Mouse (Mus musculus) erythroblast, adult 5-6 weeks (primary cell): ENCODE results near the gene Slc27a4. TPM values are rescaled to one million over a fixed set of nuclear protein-coding genes. Genes with fewer than 3 reads are reported as not detected.
"Not testable (repeated sequence)": the region's sequence is repeated elsewhere in the genome, so short reads cannot be mapped to it uniquely, and the experiment has no call there.

Experiments
- ATAC-seq: replicated peaks from 2 replicates; pipeline ENCODE4 v1.8.0; 2016; ENCODE audit warnings: moderate number of reproducible peaks, mild to moderate bottlenecking, moderate TSS enrichment, inconsistent platforms; ENCODE audit not compliant: poor library complexity, low FRiP score, severe bottlenecking
- total RNA-seq, 2 experiments: library from RNA; stranded (forward) in 1 of 2; stranded (reverse) in 1 of 2; fragments of 150-400 nt in 1 of 2; fragments of 200-764, 138-1000 nt in 1 of 2; gene quantifications; 2 replicates each; pipeline versions ENCODE4 v1.2.3 to v1.2.4; 2015 to 2017; ENCODE audit warnings: low replicate concordance in 2 of 2

The Slc27a4 gene
- total RNA-seq (2015; ENCODE audit: low replicate concordance): 1.9 and 4.2 TPM in 2 replicates
- 5.1 and 9.8 TPM in 2 replicates for total RNA-seq (2017; ENCODE audit: low replicate concordance)

DNA sequence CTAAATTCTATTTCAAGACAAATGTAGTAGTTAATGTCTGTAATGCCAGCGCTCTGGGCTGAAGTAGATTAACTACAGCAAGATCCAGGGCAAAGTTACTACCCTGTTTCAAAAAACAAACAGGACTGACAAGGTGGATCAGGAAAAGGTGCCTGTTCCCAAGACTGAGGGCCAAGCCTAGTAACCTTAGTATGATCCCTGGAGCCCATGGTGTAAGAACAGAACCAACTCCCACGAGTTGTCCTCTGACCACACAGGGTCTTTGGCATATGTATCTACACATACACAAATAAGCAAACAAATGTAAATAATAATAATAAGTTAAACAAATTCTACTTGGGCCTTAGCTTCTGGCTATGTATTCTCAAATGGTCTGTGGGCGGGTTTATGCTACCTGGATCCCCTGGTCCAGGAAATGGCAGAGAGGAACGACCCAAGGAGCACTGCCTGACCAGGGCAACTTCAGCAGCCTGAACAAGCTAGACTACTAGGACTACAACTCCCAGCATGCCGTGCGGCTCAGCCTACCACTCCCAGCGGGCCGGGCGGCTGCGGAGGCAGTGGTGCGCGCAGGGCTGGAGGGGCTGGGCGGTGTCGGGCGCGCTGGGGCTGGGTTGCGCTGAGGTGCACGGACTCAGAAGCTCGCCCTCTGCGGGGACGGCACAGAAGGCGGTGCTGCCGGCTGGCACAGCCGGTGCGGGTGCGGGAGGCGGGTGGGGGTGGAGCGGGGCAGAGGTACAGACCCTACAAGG lies at the start of gene Slc27a4:
TSS of gene Slc27a4 (plus strand) at position 560 of the 752 bp plus-strand sequence.
- peak; percentile 95 for ATAC-seq

DNA sequence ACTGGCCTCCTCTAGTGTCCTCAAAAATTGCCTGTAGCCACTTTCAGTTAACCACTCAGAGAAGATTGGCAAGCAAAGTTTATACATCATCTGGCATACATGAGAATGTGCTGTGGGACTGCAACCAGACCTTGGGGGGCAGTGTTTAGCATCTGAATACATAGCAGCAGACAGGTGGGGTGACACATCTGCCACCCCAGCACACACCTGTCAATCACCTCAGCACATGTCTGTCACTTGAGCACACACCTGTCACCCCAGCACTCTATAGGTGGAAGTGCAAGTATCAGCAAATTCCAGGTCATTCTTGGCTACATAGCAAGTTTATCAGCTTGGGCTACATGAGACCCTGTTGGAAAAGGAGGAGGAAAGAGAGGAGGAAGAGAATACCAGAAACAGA lies 46.7 kb upstream of the Slc27a4 start:
- ATAC-seq: no peak

DNA sequence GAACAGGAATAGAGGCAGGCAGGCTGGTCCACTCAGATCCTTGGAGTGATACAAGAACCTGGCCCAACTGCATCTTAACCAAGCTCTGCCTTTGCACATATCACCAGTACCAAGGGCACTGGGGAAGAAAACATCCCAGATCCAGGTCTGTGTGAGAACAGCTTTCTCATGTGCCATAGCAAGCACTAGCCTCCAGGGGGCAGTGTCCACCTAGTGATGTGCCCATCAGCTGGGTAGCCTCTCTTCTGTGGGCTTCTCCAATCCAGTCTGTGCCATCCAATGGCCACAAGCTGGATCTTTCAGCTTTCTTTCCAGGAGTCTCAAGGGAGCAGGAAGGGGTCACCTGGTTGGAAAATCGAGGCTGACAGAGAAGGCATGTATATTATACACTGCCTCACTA lies 37.6 kb upstream of the Slc27a4 start:
- peak; percentile 85 for ATAC-seq

DNA sequence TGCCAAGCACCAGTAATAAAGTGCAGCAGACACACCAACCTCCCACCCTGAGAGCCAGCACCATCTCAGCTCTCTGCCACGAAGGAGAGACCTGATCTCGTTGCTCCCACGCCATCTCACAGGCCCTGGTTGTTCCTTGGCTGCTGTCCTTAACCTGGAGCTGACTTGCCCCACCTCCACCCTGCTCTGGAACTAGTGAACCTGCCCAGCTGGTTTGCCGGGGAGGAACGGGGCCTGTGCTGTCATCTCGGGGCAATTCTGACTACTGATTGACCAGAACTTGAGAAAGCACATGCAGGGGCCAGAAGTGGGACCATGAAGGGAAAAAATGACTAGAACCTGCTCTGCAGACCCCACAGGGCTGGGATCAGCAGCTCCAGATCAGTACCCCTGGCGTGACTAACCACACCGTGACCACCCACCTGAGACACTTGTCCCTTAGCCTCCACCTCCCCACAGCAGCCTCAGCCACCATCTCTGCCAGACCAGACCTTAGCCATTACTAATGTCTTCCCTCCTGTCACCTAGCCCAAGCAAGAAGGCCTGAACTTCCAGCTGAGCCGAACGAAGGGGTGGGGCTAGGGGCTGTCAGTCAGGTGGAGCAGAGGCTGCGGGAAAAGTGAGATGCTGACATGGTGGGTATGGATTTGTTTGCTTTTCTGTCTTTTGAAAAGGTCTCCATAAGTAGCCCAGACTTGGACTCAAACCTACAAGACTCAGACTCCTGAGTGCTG lies 34.3 kb upstream of the Slc27a4 start:
- no peak for ATAC-seq

DNA sequence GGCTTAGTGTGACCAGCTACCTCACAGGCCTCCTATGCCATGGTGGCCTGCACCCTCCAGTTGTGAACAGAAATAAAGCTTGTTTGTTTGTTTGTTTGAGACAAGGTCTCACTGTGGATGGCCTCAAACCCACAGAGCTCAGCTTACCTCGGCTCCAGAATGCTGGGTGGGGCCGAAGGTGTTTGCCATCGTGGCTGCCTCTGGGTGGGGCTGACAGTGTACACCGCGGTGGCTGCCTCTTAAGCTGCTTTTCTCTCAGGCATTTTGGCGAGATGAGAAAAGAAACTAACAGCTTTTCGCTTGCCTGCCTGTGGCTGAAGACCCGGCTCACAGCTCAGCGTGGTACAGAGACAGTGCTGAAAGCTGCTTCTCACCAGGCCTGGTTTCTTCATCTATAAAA lies 33.5 kb upstream of the Slc27a4 start:
- no peak for ATAC-seq

DNA sequence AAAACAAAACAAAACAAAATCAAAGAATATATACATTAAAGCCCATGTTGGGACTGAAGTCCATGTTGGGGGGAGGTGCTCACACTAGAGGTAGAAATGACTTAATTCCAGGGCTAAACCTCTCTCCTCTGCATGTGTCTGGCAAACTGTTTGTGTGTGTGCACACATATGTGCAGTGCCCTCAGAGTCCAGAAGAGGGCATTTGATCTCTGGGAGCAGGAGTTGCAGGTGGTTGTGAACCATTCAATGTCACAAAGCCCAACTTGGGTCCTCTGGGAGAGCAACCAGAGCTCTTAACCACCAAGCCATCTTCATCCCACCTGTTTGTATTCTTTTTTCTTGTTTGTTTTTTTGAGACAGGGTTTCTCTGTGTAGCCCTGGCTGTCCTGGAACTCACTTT lies 32.3 kb upstream of the Slc27a4 start:
- no peak for ATAC-seq

DNA sequence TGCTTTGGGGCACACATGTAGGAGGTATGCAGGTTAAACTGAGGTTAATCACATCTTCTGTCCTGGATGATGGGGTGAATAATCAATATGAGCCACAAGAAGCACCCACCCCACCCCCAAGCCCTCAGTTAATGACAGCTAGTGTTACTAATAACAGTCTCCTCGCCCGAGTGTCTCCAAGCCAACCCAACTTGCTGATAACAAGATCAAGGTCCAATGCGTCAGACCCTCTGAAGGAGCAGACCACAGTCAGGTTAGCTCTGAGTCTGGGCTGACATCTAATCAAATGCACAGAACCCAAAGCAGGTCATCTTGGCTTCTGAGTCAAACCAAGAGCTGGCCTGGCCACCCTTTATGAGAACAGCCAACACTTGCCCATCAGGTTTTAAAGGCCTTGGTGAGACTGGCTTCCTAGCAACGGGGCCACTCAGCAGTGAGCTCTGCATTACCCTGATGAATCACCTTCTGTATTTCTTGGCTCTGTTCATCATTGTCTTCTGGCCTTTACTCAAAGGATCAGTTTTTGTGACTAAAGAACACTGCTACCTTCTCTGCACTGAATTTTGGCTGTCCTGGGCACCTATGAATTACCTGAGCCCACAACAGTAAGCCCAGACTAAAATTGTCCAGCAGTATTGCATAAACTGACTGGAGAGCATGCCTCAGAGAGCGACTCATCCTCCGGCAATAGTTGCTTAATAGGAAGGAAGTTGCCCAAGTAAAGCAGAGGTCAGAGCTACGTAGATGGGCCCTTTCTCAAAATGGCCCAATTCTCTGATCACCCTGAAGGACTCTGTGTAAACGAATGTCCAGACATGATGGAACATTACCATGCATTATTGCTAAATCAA lies 30.6 kb upstream of the Slc27a4 start:
- no peak for ATAC-seq

DNA sequence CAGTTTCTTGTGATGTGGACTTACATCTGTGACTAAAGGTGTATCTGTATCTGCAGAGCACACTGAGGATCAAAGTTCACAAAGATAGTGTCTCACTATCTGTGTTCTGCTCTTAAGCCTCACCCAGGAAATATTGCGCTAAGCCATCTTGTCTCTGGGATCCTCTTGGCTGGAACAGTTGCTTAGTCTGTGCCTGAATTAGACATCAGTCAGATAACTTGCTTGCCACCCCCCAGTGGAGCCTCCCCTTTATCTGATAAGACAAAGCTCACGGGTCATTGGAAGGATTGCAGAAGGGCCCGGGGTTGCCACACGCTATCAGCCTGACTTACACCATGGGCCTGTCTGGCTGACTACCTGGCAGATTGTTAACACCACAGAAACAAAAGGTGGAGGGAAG lies 29.1 kb upstream of the Slc27a4 start:
- no peak for ATAC-seq

DNA sequence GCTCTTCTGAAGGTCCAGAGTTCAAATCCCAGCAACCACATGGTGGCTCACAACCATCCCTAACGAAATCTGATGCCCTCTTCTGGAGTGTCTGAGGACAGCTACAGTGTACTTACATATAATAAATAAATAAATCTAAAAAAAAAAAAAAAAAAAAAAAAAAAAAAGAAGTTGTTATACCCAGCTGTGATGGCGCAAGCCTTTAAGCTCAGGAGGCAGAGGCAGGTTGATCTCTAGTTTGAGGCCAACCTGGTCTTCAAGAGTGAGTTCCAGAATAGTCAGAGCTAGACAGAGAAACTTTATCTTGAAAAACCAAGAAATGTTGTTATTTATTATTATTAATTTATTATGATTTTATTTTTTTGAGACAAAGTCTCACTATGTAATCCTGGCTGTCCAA lies 21.2 kb upstream of the Slc27a4 start:
- ATAC-seq: not testable (repeated sequence)

DNA sequence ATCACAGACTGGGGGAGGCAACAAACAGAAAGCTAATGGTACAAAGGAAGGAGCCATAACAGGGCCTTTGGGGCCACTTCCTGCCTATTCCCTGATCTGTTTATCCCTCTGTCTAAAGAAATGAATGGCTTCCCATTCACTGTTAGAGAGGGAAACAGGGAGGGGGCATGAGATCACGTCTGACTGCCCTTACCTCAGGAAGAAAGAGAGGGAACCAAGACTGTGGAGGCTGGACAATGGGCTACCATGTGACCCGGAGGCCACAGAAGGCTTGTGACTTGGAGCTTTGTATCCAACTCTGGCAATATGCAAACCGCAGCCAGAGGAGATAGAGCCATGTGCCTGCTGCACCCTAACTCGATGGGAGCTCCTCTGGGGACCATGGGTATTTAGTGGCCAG lies 18.1 kb upstream of the Slc27a4 start:
- ATAC-seq: no peak

DNA sequence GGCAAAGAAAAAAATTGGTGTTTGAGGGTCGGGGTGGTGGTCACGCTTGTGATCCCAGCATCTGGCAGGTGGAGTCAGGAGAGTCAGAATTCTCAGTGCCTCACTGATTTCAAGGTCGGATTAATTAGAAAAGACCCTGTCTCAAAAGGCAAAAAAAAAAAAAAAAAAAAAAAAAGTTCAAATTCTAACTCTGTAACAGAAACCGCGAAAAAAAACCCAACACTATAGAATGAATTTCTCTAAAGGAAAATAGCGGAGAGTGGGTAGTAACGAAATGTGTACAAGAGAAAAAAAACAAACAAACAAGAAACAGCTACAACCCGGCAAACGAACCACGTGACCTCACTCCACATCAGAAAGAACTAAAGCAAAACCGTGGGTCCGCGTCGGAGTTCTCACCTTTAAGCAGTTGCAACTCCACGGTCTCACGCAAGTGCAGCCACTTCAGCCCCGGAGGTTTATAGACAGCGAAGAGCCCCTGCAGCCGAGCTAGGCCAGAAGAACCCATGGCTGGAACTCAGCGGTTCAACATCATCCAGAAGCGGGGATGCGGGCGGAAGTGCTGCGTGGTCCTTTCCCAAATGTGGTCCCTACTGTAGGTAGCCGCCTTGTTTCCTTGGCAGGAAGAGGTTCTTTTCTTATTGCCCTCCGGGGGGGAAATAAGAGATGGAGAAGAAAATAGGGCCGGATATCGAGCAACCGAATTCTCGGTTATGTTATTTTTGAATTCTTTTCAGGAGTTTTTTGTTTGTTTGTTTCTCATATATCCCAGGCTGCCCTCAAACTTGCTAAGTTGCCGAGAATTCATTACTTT lies 15.1 kb upstream of the Slc27a4 start, which contains the start of gene Coq4:
TSS of gene Coq4 (plus strand) at position 390 of the 814 bp plus-strand sequence.
- peak; percentile 86 for ATAC-seq

DNA sequence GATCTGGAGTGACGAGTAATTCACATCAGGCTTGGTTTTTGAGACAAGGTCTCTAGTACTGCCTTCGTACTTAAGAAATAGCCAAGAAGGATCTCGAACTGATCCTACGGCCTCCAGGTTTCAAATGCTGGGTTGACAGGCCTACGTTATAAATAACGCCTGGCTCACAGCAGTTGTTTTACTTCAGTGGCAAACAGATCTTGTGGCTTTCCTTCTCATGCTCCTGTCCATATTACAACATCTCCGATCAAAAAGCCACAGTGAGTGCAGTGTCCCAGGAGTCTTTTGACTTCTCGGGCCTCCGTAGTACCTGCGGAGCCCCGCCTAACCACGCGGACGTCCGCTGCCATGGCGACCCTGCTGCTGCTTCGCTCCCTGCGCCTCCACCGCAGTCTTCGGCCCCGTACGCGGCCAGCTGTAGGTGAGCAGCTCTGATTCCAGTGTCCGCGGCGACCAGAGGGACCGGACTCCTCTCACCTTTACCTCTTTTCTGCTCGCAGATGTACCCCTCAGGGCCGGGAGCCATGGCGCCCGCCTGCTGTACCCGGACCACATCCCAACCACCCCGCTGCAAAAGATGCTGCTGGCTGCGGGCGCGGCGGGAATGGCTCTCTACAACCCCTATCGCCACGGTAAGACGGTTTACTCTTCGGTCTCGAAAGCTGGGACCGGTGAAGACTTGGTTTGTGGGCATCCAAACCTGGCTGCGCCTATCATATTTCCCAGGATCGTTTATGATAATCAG lies 14.3 kb upstream of the Slc27a4 start, which contains the start of gene Trub2:
TSS of gene Trub2 (minus strand) at position 566 of the 745 bp plus-strand sequence.
- ATAC-seq: peak; percentile 92

DNA sequence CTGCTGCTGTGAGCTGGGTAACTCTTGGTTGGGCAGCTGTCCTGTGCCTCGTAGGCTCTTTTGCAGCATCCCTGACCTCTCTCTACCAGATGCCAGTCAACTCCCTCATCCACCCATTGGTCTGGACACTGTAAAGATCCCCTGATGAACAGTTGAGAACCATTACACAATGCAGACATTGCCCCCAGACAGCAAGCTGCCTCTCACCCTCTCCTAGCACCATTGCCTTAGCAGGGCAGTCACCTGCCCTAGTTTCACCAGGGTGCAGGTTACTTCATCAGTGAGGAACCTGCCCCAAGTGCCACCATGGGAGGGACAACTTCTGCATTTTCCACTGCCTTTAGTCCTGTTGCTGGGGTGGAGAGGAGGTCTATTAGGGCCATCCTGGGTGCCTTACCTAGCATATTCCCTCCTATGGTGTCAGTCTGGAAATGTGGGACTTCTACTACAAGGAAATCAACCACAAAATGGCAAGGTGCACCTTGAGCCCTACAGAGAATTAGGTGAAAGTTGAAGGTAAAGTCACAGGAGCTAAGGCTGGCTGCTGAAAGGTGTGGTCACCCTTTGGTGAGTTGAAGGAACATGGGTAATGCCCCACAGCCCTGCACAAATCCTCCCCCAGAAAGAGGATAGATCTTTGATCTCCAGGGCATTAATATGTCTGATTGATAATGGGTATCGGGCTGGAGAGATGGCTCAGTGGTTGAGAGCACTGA lies 9.5 kb upstream of the Slc27a4 start:
- no peak for ATAC-seq

DNA sequence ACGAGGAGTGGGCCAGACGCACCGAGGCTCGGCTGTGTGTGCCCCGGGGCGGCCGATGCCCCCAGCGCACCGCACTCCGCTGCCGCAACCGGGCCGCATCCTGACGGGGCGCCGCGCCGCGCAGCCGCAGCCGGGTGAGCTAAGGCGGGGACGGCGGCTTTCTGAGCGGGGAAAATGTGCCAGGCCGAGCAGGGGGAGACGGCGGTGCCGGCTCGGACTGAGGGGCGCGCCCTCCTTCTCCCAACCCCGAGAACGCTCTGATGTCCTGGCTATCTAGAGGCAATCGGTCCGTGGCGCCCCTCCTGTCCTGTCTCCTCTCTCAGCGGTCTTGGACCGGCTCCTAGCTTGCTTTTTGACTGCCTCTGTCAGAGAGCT lies 380 bp downstream of the Slc27a4 start:
- no peak for ATAC-seq

DNA sequence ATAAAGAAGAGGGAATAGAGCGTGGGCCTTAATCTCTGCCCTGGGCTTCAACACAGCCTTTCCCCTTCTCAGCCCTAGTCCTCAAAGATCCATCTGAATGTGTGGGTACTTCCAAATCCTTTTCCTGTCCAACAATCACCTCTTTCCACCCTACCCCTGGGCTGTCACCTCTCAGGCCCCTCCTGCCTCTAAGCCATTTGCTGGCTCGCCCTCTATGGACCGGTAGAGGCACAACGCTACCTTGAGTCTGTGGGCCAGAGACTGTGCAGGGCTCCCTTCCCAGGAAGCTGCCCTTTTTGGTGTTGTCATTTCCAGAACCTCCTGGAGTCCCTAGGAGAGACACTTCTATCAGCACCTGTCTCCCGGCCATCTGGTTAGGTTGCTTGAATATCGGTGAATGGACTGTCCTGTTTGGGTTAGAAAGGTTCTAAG lies 982 bp downstream of the Slc27a4 start:
- ATAC-seq: 0 out of 2 replicates have a peak, but pooled peaks have one; percentile 21

DNA sequence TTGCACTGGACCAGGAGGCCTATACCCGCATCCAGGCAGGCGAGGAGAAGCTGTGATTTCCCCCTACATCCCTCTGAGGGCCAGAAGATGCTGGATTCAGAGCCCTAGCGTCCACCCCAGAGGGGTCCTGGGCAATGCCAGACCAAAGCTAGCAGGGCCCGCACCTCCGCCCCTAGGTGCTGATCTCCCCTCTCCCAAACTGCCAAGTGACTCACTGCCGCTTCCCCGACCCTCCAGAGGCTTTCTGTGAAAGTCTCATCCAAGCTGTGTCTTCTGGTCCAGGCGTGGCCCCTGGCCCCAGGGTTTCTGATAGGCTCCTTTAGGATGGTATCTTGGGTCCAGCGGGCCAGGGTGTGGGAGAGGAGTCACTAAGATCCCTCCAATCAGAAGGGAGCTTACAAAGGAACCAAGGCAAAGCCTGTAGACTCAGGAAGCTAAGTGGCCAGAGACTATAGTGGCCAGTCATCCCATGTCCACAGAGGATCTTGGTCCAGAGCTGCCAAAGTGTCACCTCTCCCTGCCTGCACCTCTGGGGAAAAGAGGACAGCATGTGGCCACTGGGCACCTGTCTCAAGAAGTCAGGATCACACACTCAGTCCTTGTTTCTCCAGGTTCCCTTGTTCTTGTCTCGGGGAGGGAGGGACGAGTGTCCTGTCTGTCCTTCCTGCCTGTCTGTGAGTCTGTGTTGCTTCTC lies 13.4 kb downstream of the Slc27a4 start:
- ATAC-seq: no peak

DNA sequence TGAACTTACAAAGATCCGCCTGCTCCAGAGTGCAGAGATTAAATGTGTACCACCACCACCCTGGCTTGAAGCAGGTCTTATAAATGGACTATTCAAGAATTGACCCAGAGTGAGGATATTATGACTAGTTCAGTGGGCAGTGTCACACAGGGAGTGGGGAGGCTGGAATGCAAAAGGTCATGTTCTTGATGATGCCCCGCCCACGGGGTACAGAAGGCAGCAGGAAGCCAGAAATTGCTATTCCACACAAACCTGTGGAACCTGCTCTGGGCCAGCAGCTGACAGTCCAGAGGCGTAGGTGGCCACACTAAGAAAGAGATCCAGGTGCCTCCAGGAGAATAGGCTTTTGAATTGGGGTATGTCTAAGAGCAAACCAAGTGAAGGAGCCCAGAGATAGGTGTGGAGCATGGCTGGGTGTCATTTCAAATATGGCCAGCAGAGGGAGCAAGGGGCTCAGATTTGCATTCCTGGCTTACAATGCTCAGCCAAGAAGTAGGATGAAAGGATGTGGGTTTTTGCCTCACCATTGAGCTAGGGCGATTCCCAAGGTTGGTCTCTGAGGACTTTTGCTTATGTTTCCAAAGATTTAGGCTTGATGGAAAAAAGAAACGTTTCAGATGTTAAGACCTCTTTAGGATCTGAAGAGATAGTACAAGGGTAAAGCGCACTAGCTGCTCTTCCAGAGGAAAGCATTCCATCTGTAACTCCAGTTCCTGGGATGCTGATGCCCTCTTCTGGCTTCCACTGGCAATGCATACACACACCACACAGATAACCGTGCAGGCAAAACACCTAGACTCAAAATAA lies 15.2 kb downstream of the Slc27a4 start:
- ATAC-seq: peak; percentile 84
